Mouse (Mus musculus): Measurements from ENCODE around the gene Cdpf1.
"Not testable (repeated sequence)": the region's sequence is repeated elsewhere in the genome, so short reads cannot be mapped to it uniquely, and the experiment has no call there.

Gene Cdpf1

DNA sequence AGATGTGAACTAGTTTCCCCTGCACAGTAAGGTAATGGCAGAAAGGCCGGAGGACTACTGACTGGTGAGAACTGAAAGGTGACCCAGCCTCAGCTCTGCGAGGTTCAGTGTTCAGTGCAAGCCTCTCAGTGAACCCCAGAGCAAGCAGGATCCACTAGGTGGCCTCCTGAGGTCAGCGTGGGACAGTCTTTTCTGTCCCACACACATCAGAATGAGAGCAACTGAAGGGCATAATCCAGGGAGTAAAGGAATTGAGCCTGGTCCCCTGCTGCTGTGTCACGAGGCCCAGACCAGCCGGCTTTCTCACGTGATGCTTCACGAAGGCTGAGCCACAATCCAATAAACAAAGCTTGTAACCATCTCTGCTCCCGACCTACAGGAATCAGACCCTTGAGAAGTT is 3.1 kb downstream of the Cdpf1 start:
- DNase-seq (ENCODE audit: low read depth, low spot score) = no peak

DNA sequence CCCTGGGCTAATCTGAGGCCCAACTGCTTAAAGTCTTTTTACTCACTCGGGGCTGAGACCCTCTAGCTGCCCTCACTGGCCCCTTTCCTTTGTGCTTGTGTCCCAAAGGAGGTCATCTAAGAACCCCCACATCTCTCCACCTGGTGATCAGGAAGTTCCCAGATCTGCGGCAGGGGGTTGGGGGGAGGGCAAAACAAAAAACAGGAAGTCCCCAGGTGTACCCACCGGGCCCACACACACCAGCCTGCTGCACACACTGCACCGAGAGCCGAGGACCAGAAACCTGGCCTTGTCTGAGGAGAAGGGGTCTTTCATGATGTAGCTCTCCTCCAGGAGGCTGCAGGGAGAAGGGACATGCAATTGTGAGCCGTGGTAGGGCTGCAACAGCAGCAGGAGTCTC is 3.5 kb downstream of the Cdpf1 start:
- DNase-seq (ENCODE audit: low read depth, low spot score) = no peak

DNA sequence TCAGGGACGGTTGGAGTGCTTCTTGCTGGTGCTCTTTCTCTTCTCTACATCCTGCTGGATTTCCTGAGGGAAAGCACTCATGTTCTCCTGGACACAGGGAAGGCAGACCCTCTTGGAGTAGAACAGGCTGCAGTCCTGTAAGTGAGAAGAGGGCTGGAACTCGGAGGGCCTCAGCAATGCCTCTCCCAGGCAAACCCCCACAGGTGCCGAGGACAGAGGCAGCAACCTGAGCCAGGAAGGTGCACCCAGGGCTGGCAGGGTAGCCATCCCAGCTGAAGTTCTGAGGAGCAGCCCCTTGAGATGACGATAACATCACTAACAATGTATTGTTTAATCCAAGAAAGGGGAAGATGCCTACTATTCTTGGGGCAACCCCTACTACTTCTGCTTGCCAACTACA is 4.1 kb downstream of the Cdpf1 start:
- no peak for DNase-seq (ENCODE audit: low read depth, low spot score)

DNA sequence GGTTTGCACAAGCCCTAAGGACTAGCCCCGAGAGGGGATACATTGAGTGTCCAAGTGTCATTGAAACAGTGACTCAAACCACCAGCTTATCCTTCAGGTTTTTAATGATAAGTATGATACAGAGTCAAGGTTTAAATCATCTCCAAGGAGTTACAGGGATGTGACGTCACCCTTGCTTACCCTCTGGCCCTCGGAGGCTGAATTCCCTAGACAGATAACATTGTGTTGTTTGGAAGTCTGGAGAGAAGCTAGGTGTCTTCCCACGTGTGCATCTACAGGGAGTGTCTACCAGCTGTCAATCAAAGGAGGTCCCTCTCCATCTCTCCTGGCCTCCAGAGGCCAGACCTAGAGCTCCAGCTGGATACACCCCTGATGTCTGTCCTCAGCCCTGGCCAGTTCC is 4.6 kb downstream of the Cdpf1 start:
- no peak for DNase-seq (ENCODE audit: low read depth, low spot score)

DNA sequence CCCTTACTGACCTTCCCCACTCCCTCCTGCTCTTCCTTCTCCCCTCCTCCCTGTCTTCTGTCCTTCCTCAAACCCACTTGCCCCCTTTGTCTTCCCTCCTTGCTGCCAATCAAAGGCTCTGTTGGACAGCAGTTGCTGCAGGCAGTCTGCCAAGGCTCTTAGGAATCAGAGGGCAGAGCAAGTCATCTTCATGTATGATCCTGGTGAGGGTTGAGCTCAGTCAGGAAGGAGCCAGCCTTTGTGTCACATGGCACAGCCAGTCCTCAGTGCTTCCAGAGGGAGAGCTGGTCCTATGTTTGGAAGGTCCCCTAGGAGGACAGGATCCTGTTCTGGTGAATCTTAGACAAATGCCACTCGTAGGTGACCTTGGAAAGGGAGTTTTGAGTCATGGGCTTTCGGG is 8.6 kb downstream of the Cdpf1 start:
- DNase-seq (ENCODE audit: low read depth, low spot score) = no peak

DNA sequence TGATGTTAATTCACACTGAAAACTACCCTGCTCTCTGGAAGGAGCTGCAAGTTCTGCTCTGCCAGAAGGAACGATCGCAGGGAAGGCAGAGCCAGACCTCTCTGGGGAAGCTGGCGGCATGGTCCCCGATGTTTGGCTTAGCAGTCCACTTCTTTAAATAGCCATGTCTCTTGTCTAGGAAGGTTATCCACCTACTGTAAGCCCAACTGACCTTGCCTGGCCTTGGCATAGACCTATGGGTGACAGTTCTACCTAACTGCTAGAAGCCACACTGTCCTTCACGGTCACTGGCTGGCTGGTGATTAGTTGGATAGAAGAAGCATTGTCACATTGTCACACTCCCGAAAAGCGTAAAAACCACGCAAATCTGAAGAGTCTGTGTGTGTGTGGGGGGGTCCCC is 12.8 kb downstream of the Cdpf1 start:
- no peak for DNase-seq (ENCODE audit: low read depth, low spot score)

DNA sequence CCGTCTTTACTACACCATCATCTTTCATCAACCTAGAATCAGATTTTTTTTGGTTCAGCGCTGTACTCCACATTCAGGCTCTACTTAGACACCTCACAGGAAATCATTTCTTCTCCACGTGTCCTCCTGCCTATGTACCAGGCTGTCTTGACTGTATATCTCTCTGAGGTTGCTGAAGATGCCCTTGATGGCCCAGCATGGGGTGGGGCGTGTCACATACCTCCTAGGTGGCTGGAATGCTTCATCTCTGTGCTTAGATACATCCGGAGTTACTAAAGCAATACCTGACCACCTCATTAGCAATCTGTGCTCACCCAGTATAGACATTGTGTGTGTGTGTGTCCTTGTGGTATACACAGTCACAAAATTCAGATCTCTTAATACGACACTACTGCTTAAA is 16.0 kb downstream of the Cdpf1 start:
- DNase-seq (ENCODE audit: low read depth, low spot score) = no peak

DNA sequence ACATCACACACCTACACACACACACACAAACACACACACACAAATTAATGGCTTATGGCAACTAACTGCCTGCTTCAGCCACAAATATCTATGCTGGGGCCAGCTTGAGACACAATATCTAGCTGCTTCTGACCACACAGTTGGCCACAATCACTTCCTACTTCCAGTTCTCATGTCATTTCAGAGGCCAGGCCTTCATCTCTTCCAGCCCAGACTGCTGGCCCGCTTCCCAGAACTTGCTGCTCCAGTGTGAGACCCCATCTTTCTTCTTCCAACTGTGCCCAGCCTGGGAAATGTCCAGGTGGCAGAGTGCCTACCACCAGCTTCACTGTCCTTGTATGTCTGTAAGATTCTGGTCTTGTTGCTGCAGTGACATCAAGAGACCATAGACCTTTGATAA is 18.7 kb downstream of the Cdpf1 start:
- no peak for DNase-seq (ENCODE audit: low read depth, low spot score)

DNA sequence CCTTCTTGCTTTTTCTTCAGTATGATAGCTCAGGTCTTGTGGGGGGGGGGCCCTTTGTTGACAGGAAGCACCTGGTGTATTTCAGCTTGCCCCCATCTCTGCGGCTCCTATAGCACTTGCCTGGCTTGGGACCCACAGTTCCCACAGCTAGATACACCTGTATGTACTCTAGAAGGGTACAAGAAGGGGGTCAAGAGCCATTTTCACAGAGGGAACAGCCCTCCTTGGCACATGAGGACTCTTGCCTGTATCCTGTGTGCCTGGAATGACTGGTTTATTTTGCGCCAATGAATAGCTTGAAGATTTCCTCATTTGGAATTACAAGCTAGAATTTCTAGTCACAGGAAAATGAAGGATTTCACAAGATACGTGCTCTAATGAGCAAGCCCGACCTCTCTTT is 20.0 kb downstream of the Cdpf1 start:
- DNase-seq (ENCODE audit: low read depth, low spot score) = no peak

DNA sequence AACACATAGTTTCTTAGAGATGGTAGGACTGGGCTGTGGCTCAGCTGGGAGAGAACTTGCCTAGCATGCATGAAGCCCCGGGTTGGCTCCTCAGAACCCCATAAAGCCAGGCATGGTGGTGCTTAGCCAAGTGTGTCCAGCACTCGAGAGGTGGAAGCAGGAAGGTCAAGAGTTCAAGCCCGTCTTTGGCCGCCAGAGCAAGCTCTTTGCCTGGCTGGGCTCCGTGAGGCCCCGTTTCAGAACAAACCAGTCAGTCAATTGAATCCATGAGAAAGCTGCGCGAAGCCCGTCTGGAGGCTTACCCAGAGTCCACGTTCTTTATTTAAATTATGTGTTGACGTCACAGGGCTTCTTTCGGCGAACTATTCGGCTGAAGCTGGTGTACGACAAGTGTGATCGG is 22.9 kb downstream of the Cdpf1 start:
- no peak for DNase-seq (ENCODE audit: low read depth, low spot score)

DNA sequence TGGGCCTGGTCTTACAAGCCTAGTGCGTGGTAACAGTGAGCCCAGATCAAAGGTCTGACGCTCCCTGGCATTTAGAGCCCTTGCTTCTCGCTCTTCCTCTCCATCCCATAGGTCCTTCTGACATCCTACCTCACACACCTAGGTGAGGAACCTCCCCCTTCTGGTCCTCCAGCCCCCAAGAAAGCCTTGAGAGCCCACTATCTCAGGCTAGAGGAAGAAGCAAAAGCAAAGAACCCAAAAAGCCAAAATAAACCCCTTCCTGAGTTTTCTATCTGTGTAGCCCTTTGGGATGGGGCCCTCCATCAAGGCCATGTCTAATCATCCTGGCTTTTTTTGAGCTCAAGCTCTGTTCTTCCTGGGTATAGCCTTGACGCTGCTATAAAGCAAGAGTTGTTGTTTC is 23.4 kb downstream of the Cdpf1 start:
- no peak for DNase-seq (ENCODE audit: low read depth, low spot score)

DNA sequence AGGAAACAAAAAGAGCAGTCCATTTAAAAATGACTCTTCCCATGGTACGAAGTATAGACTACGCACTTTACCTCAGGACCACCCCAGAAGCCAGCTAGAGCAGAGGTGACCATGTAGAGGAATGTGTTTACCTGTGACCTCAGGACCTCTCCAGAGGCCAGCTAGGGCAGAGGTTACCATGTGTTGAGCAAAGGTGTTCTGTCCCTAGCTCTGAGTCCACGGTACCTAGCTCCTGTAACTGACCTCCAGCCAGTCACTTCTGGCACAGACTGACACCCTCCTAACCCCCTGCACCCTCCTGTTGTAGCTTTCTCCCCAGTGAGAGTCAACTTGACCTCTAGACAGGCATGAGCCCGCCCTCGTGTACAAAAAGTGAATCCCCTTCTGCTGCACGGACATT is 24.0 kb downstream of the Cdpf1 start:
- no peak for DNase-seq (ENCODE audit: low read depth, low spot score)

DNA sequence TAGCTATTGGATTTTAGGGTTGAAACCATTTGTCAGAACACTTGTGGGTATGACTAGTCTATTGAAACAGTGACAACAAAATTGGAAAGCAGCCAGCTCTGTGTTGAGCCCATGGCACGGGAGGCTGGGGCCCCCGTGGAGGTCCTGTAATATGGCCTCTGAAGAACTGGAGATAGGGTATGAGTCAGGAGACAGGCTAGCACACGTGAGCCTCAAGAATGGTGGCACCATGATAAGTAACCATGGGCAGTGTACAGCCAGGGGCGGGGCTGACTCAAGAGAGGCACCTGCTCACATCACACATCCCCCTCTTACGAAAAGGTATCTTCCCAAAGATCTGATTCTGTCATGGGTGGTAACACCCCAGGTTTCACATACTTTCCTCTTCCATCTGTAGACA is 24.8 kb downstream of the Cdpf1 start:
- no peak for DNase-seq (ENCODE audit: low read depth, low spot score)

DNA sequence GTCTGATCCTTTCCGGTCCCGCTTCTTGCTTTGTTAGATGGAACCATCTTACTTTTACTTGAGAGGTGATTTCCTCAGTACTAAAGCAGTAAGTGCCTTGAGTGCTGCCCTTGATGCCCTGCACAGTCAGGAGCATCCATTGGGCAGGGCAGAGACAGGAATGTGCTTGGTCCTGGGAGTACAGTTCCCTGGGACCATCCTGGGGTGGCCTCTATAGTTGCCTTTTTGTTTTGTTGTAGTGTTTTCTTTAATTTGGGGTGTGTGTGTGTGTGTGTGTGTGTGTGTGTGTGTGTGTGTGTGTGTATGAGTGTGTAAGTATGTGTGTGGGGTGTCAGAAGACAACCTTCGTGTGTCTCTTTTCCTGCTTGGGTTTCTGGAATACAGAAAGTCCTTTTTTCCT is 27.2 kb downstream of the Cdpf1 start:
- no peak for DNase-seq (ENCODE audit: low read depth, low spot score)

DNA sequence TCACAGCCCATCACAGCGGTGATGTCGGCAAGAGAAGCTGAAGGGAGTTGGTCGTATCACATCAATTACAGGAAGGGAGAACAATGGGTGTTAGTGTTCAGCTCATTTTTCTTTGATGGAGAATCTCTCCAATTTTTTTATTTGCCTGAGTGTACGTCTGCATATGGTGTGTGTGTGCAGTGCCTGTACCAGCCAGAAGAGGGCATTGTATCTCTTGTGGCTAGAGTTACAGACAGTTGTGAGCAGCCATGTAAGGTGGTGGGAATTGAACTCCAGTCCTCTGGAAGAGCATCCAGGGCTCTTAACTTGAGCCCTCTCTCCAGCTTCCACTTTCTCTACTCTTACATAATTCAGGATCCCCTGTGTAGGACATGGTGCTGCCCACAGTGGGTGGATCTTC is 28.4 kb downstream of the Cdpf1 start:
- DNase-seq (ENCODE audit: low read depth, low spot score) = no peak

DNA sequence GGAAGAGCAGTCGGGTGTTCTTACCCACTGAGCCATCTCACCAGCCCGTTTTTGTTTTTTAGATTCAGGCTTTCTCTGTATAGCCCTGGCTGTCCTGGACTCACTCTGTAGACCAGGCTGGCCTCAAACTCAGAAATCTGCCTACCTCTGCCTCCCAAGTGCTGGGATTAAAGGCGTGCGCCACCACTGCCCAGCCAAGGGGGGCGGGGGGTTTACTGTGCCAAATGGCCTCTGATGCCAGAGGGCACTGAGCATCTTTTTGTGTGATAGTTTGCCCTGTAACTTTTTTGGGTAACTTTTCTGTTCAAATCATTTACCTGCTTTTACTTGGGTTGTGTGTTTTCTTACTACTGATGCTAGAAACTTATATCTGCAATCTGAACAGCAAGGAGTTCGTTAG is 32.6 kb downstream of the Cdpf1 start:
- not testable (repeated sequence) for DNase-seq (ENCODE audit: low read depth, low spot score)

DNA sequence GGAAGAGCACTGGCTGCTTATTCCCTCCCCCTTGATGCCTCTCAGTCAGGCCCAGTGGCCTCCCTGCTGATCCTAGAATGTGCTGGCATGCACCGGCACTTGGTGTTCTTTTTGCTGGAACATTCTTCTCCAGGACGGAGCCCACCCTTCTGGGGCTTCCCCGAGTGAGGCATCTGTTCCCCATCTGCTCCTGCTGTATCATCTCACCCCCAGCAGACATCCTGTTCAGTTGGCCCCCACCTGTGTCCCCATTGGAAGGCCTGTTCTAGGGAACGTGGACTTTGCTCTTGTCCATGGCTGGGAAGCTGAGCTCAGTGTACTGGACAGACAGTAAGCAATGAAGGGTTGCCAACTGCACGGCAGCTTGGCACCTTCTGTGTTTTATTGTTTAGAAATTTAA is 34.7 kb downstream of the Cdpf1 start:
- no peak for DNase-seq (ENCODE audit: low read depth, low spot score)

DNA sequence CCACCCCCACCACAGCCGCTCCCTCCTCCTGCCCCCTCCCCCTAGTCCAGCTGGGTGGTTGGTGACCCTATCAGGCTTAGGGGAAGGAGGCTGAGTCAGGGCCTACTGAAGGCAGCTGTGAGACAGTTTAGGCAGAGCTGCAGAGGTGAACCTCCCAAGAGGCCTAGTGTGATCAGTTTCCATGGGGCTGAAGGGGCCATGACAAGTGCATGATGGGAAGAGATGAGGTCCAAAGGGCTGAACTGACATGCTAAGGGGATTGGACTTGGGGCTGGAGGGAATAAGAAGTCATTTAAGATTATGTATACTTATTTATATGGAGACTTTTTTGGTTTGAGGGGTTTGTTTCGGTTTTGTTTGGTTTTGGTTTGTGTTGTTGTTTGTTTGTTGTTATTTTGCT is 35.3 kb downstream of the Cdpf1 start:
- no peak for DNase-seq (ENCODE audit: low read depth, low spot score)

DNA sequence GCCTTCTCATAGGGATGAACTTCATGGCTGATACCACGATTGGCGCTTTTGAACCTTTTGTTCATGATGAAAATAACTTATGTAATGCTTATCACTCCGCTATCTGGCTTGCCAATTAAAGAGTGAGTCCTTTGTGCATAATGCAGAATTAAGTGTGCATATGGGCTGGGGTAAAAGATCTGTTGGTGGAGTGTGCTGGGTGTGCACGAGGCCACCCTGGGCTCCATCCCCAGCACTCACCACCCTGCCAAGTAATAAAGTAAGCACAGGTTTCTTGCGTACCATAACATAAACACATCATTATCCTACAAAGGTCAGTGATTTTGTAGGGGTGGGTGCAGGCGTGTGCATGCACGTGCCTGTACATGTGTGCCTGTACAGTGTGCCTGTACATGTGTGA is 36.5 kb downstream of the Cdpf1 start:
- DNase-seq (ENCODE audit: low read depth, low spot score) = no peak

DNA sequence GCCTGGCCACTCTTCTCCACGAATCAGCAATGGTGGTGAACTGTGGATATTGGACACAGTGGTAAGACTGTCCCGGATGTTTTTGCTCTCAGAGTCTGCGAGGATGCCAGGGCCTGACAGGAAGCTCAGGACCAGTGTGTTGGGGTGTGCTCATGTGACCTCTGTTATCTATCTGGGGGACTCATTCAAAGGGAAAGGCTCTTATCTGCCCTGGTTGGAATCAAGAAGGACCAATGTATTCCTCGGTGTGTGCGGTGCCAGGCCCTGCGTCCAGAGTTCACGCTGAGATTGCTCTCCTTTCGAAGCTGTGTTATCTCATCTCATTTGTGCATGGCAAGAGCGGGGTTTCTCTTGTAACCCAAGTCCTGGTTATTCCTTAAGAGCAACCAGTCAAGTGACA is 37.1 kb downstream of the Cdpf1 start:
- DNase-seq (ENCODE audit: low read depth, low spot score) = no peak

DNA sequence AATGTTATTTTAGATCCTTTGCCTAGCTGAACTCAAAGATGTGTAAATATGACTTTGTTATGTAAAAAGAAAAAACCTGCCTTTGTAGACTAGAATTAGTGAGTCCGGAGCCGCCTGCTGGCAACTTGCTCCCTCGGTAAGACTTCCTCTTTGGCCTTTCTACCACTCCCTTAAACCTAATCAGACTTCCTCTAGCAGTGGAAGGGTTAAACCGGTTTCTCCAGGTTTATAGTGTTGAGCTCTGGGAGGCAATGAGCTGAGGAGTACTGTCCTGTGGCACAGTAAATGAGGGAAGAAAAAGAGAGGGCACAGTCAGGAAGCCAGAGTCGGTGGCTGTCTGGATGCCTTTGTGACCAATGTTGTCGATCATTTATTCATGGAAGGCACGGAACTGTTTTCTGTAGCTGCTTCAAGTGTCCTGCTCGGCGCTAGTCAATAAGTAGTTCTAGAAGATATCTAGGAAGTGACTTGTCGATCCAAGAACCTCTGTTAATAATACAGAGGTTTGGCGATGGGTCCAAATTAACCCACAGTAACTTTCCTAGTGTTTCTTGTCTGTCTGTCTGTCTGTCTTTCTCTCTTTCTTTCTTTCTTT is 39.3 kb downstream of the Cdpf1 start:
- no peak for DNase-seq (ENCODE audit: low read depth, low spot score)

DNA sequence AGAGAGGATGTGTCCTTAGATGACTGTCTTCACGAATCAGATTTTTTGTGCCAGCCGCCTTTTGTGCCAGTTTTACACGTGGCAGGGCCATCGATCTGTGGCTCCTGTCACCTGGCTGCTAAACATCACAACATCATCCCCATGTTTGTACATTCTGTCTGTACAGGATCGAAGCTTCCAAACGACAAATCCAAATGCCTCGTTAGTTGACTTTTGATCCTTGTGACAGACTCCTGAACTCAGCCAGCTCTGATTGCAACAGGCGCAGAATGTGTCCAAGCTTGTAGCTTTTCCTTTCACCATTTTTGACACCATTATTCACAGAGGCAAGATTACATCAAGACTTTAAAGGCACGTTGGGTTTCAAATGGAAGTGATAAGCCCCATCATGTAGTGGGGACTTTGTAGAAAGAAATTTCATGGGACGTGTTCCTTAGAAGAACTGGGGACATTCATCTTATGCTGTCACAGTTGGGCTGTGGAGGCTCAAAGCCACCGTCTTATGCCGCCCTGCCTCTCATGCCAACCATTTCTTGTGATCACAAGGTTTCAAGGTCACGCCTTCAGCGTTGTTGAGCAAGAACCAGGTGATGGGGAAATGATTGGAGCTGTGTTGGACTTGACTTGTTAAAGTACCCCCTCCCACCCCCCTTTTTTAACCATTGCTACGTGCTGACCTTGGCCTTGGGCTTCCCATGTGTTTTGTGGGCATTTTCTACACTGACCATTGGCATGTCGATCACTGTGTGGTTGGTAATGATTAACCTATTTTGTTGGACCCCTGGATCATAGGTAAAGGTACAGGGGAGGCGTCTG is 40.0 kb downstream of the Cdpf1 start:
- DNase-seq (ENCODE audit: low read depth, low spot score) = no peak

DNA sequence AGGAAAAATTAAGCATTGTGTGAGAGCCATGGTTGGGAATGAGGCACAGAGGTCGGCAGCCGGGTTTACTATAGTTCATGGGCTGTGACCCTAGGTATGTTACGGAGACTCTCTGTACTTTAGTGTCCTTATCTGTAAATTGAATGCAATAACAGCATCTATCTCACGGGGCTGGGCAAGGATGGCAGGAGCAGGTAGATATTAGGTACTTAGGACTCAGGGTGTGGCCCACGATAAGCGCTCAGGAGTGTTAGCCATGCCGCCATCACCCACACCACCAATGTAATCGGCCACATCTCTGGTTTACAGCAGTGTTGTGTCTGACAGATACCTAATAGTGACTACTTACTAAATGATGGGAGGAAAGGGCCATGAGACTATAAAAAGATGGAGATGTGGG is 42.5 kb downstream of the Cdpf1 start:
- DNase-seq (ENCODE audit: low read depth, low spot score) = no peak

DNA sequence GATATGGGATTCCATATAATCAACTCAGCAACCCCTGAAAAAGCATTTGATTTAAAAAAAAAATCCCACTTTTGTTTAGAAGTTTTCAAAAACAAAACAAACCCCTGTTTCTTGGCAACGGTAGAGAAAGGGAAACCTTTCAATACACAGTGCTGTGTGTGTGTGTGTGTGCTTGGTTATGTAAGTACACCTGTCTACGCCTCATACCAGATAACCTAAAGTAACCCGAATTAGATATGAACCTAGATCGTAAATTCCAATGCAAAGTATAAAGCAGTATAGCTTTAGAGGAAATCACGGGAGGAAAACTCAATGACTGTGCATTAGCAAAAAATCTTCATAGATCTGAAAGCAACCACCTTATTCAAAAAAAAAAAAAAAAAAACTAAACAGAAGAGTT is 44.8 kb downstream of the Cdpf1 start:
- no peak for DNase-seq (ENCODE audit: low read depth, low spot score)
